Mouse (Mus musculus): ENCODE data around the gene Arsj. TPM values are rescaled to one million over a fixed set of nuclear protein-coding genes. Genes with fewer than 3 reads are reported as not detected.

Arsj gene
- polyA plus RNA-seq, 1 experiment: not detected

DNA sequence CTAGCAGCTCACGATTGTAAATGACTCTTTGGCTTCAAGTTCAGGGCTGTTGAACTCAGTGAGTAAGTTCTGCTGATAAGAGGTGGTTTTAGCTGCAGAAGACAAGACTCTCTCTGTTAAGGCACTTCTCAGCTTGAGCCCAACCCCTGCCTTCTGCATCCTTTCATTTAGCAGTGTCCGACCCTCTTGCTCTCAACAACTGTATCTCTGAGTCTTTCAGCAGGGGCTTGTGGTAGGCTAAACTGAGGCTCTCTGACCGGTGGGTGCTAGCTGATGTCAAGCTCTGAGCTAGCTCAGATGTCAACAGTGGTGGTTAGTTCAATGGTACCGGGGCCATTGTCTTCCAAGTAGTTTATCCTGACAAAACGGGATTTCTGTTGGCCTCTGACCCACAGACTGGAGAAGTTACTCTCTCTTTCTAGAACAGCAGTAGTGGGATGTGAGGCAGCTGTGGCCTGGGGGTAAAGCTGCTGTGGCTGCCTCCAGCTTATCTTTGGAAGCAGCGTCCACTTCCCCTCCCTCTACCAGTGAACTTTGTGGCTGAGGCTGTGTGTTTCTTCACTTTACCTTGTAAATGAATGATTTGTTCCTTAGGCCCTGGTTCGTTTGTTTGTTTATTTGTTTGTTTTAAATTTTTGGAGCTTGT, 34.6 kb downstream of the Arsj start:
- Histone ChIP-seq H3K9me3 (peaks cover 3% of the 10 kb centered on the region; the same call in 1 of the 2 replicates), H3K4me3 (replicated peaks) (no peak overlapping the region), H3K27me3 (replicated peaks) (no peaks in the 10 kb centered on the region), H3K4me1 (peaks cover 6% of the 10 kb centered on the region; the same call in 1 of the 2 replicates), H3K36me3 (replicated peaks; ENCODE audit: low read length) (no peaks in the 10 kb centered on the region)
- TF ChIP-seq GATA1 (IDR thresholded peaks at IDR 0.05; ENCODE audit: borderline replicate concordance, low read length): no peak
- TF ChIP-seq FLI1 (IDR thresholded peaks at IDR 0.05; ENCODE audit: low read length): no peak

DNA sequence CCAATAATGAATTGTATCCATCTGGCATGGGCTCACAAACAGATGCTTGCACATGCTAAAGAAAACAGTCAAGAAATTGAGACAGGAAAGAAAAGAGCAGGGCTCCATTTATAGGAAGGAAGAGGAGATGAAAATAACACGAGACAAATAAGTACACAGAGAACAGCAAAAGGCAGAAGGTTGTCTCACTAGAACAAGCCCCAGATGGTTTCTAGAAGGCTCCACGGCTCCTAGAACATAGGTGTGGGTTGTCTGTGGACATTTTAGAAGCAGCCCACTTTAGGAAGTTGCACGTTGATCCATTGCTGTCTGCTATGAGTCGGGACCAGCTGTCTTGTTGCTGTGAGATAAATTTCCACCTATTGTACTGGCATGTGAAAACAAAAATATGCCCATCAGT, 37.2 kb downstream of the Arsj start:
- Histone ChIP-seq H3K4me3 (replicated peaks) (no peak overlapping the region), H3K4me1 (peaks cover 6% of the 10 kb centered on the region; the same call in 1 of the 2 replicates), H3K27me3 (replicated peaks) (no peaks in the 10 kb centered on the region), H3K36me3 (replicated peaks; ENCODE audit: low read length) (no peaks in the 10 kb centered on the region), H3K9me3 (no peaks in the 10 kb centered on the region)
- no peak for TF ChIP-seq GATA1 (IDR thresholded peaks at IDR 0.05; ENCODE audit: borderline replicate concordance, low read length)
- no peak for TF ChIP-seq FLI1 (IDR thresholded peaks at IDR 0.05; ENCODE audit: low read length)

DNA sequence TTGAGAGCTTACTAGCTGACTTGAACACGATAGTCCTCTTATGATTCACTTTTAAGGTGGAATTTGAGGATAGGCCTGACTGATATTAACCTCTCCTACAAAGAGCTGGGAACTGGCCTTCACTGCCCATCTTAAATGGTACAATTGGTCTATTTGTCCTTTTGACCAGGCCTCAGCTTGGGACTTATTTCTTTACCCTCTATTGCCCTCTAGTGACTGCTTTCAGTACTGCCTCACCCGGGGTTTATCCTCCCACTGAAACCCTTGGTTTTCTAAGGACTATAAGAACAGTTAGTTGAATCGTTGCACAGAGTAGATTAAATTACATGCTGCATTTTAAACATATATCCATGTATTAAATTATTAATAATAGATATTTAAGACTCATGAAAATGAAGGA, 39.4 kb downstream of the Arsj start:
- Histone ChIP-seq H3K4me1 (peaks cover 6% of the 10 kb centered on the region; the same call in 1 of the 2 replicates), H3K36me3 (replicated peaks; ENCODE audit: low read length) (no peaks in the 10 kb centered on the region), H3K9me3 (no peaks in the 10 kb centered on the region), H3K4me3 (replicated peaks) (no peak overlapping the region), H3K27me3 (replicated peaks) (no peaks in the 10 kb centered on the region)
- TF ChIP-seq FLI1 (IDR thresholded peaks at IDR 0.05; ENCODE audit: low read length): no peak
- no peak for TF ChIP-seq GATA1 (IDR thresholded peaks at IDR 0.05; ENCODE audit: borderline replicate concordance, low read length)

DNA sequence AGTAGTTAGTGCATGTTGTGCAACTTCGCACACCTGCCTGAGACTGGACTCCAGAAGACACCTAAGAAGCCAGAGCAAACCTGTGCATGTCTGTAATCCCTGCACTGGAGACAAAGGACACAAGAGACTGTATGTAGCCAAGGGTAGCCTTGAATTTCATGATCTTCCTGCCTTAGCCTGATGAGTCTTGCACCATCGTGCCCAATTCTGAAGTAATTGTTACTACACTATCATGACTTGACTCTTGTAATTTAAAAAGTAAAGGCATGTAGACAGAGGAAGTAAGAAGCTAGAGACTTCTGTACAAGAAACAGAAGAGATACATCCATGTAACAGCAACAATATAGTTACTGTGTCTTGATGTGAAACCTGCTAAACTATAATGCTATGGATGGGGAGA, 40.7 kb downstream of the Arsj start:
- Histone ChIP-seq H3K36me3 (replicated peaks; ENCODE audit: low read length) (no peaks in the 10 kb centered on the region), H3K27me3 (replicated peaks) (no peaks in the 10 kb centered on the region), H3K4me3 (replicated peaks) (no peak overlapping the region), H3K9me3 (no peaks in the 10 kb centered on the region), H3K4me1 (no peaks in the 10 kb centered on the region)
- TF ChIP-seq GATA1 (IDR thresholded peaks at IDR 0.05; ENCODE audit: borderline replicate concordance, low read length): no peak
- no peak for TF ChIP-seq FLI1 (IDR thresholded peaks at IDR 0.05; ENCODE audit: low read length)

- no peaks in the 10 kb centered on the region for H3K9me3 ChIP-seq
- TF ChIP-seq GATA1 (IDR thresholded peaks at IDR 0.05; ENCODE audit: borderline replicate concordance, low read length) (no peak), FLI1 (IDR thresholded peaks at IDR 0.05; ENCODE audit: low read length) (no peak)
- H3K36me3 ChIP-seq (replicated peaks; ENCODE audit: low read length): no peaks in the 10 kb centered on the region
- H3K27me3 ChIP-seq (replicated peaks): no peaks in the 10 kb centered on the region
- H3K4me1 ChIP-seq: no peaks in the 10 kb centered on the region
- no peak overlapping the region for H3K4me3 ChIP-seq (replicated peaks)
These were observed 67.1 kb downstream of the Arsj start for GRCm38 (mm10) chr3:126430524-126431064.

- Histone ChIP-seq H3K4me3 (replicated peaks) (no peak overlapping the region), H3K4me1 (no peaks in the 10 kb centered on the region), H3K9me3 (peaks cover 19% of the 10 kb centered on the region), H3K36me3 (replicated peaks; ENCODE audit: low read length) (no peaks in the 10 kb centered on the region), H3K27me3 (replicated peaks) (no peaks in the 10 kb centered on the region)
- TF ChIP-seq FLI1 (IDR thresholded peaks at IDR 0.05; ENCODE audit: low read length) (no peak), GATA1 (IDR thresholded peaks at IDR 0.05; ENCODE audit: borderline replicate concordance, low read length) (no peak)
These were observed 75.8 kb downstream of the Arsj start for GRCm38 (mm10) chr3:126439331-126439730.

- no peak for TF ChIP-seq FLI1 (IDR thresholded peaks at IDR 0.05; ENCODE audit: low read length)
- TF ChIP-seq GATA1 (IDR thresholded peaks at IDR 0.05; ENCODE audit: borderline replicate concordance, low read length): no peak
- Histone ChIP-seq H3K27me3 (replicated peaks) (no peaks in the 10 kb centered on the region), H3K36me3 (replicated peaks; ENCODE audit: low read length) (no peaks in the 10 kb centered on the region), H3K4me3 (replicated peaks) (no peak overlapping the region), H3K9me3 (peaks cover 3% of the 10 kb centered on the region; the same call in 1 of the 2 replicates), H3K4me1 (no peaks in the 10 kb centered on the region)
These were observed 85.6 kb downstream of the Arsj start for GRCm38 (mm10) chr3:126449058-126449457.

- TF ChIP-seq GATA1 (IDR thresholded peaks at IDR 0.05; ENCODE audit: borderline replicate concordance, low read length) (no peak), FLI1 (IDR thresholded peaks at IDR 0.05; ENCODE audit: low read length) (no peak)
- H3K36me3 ChIP-seq (replicated peaks; ENCODE audit: low read length): no peaks in the 10 kb centered on the region
- H3K4me3 ChIP-seq (replicated peaks): no peak overlapping the region
- H3K4me1 ChIP-seq: no peaks in the 10 kb centered on the region
- no peaks in the 10 kb centered on the region for H3K27me3 ChIP-seq (replicated peaks)
- H3K9me3 ChIP-seq: peaks cover 3% of the 10 kb centered on the region; the same call in 1 of the 2 replicates
These were observed 86.0 kb downstream of the Arsj start for GRCm38 (mm10) chr3:126449515-126449914.

GRCm38 (mm10) chr3:126455787-126456482, 92.5 kb downstream of the Arsj start:
- Histone ChIP-seq H3K27me3 (replicated peaks) (no peaks in the 10 kb centered on the region), H3K36me3 (replicated peaks; ENCODE audit: low read length) (no peaks in the 10 kb centered on the region), H3K9me3 (no peaks in the 10 kb centered on the region), H3K4me3 (replicated peaks) (no peak overlapping the region), H3K4me1 (no peaks in the 10 kb centered on the region)
- TF ChIP-seq FLI1 (IDR thresholded peaks at IDR 0.05; ENCODE audit: low read length) (no peak), GATA1 (IDR thresholded peaks at IDR 0.05; ENCODE audit: borderline replicate concordance, low read length) (no peak)

Data from megakaryocyte, embryonic 14.5 days (primary cell).